Mouse (Mus musculus): ENCODE data around the gene Nrxn3. TPM values are rescaled to one million over a fixed set of nuclear protein-coding genes. Genes with fewer than 3 reads are reported as not detected.

The Nrxn3 gene
- polyA plus RNA-seq, 1 experiment, result not detected

DNA sequence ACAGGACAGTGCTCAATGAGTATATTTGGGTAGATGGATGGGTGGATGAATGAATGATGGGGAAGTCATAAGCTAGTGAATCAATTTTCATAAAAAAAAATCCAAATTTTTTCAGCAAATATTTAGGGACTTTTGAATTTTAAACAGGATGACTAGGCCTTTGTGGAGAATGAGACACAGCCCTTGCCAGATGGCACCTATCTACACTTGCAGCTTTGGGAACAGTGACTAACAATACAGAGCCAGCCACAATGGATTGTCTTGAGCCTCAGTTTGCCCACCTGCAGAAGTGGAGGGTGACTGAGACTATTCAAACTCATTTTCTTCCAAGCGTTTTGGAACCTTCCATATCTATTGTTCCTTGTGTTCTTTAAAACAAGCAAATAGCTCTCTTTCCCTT, 55.4 kb downstream of the Nrxn3 start:
- Histone ChIP-seq H3K4me1 (ENCODE audit: control insufficient read depth, insufficient read depth, insufficient read length, low read length) (no peaks in the 10 kb centered on the region), H3K27ac (replicated peaks; ENCODE audit: low read depth, low read length) (no peak overlapping the region), H3K4me3 (ENCODE audit: insufficient read depth, low read depth, low read length) (no peak overlapping the region)

DNA sequence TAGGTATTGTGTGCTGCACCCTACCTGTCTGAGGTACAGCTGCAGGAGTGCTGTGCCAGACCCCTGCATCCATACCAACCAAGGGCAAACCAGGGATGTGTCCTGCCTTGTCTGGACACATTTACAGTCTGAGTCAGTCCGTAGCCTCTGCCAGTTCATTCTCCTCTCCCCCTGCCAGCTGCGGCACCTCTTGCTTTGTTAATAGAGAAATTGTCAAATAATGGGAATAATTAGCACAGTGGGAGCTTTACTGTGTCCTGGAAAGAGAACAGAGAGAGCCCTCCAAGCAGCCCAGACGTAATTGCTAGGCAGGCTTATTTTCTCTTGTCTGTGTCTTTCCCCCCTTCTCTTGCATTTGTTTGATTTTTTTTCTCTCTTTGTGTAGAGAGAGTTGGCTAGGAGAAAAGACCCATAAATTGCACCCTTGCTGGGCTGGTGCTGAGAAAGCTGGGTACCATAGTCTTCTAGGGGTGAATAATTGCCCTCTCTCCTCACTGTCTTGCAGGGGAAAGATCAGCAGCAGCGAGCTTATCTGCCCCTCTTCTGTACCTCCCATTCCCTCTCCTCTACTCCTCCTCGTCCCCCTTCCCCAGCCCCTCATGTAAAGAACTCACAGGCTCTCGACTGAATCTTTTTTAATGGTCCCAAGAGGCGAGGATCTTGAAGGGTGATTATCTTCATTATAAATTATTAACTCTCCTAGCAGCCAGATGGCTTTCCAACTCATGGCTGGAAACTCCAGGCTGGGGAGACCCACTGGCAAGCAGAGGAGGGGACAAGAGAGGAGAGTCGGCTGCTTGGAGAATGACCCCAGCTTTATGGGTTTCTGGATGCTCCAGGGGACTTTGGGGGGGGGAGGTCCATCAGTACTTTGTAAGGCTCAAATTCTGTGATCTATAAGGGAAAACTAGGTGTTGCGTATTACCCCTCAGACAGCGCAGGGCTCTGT, 61.8 kb downstream of the Nrxn3 start:
- Histone ChIP-seq H3K4me1 (ENCODE audit: control insufficient read depth, insufficient read depth, insufficient read length, low read length) (no peaks in the 10 kb centered on the region), H3K4me3 (ENCODE audit: insufficient read depth, low read depth, low read length) (no peak overlapping the region)

DNA sequence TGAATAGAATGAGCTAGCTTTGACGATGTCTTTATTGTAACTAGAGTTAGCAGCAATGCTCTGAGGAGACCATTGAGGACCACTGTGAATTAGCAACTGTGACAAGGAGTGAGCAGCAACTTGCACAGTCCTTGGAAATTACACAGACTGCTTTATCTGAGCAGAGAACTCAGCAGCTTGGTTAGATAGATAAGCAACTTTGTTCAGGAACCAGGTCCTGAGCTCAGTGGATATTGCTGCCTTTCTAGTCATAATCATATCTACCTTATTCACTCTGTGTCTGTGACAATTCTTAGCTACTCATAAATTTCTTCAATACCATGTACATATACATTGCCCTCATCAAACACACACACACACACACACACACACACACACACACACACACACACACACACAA, 70.6 kb downstream of the Nrxn3 start:
- Histone ChIP-seq H3K27ac (replicated peaks; ENCODE audit: low read depth, low read length) (no peak overlapping the region), H3K4me1 (ENCODE audit: control insufficient read depth, insufficient read depth, insufficient read length, low read length) (no peaks in the 10 kb centered on the region)

More for the DNA sequence above, 61.8 kb downstream of the Nrxn3 start:
- no peak overlapping the region for H3K27ac ChIP-seq (replicated peaks; ENCODE audit: low read depth, low read length)

DNA sequence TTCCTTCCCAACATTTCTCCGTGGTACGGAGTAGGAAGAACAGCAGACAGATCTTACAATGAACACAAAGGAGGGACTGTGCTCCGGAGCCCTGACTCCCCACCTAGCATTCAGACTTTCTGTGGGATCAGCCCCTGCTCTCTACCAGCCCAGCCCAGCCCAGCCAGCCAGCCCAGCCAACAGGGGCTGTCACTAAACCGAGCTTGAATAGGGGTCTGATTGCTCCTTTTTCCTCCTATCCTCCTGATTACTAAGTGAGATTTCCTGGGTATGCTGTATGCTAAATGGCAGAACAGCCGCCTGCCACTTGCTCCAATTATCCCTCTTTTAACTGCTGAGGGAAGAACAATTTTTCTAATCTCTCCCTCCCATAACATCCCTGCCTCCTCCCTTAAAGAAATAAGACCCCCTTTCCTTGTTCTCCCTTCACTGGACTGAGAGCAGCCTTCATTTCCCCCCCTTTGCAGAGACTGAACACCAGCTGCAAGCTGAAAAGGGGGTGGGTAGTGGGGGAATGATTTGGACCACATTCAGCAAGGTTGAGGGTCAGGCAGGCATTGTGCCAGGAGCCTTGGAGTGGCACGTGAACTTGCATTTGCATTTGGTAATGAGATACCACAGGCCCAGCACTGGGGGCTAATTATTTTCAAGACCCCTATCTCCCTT, 78.4 kb downstream of the Nrxn3 start:
- Histone ChIP-seq H3K4me3 (ENCODE audit: insufficient read depth, low read depth, low read length) (no peak overlapping the region), H3K27ac (replicated peaks; ENCODE audit: low read depth, low read length) (no peak overlapping the region), H3K4me1 (ENCODE audit: control insufficient read depth, insufficient read depth, insufficient read length, low read length) (no peaks in the 10 kb centered on the region)

More for the DNA sequence above, 70.6 kb downstream of the Nrxn3 start:
- H3K4me3 ChIP-seq (ENCODE audit: insufficient read depth, low read depth, low read length), result no peak overlapping the region

DNA sequence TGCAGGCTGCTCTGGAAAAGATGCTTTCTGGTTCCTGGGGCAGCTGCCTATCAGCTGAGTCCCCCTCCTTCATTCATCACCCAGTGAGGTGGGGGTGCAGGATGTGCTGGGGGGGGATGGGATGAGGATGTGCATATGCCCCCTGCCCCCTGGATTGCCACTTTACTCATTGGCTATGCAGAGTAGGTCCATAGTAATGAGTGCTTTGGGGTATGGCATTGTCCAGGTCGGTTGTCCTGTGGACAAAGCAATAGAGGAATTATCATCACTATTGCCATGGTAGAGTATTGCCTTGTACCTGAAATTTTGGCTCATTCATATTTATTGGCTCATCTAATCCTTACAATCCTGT, 79.0 kb downstream of the Nrxn3 start:
- no peaks in the 10 kb centered on the region for H3K4me1 ChIP-seq (ENCODE audit: control insufficient read depth, insufficient read depth, insufficient read length, low read length)
- no peak overlapping the region for H3K4me3 ChIP-seq (ENCODE audit: insufficient read depth, low read depth, low read length)
- no peak overlapping the region for H3K27ac ChIP-seq (replicated peaks; ENCODE audit: low read depth, low read length)

DNA sequence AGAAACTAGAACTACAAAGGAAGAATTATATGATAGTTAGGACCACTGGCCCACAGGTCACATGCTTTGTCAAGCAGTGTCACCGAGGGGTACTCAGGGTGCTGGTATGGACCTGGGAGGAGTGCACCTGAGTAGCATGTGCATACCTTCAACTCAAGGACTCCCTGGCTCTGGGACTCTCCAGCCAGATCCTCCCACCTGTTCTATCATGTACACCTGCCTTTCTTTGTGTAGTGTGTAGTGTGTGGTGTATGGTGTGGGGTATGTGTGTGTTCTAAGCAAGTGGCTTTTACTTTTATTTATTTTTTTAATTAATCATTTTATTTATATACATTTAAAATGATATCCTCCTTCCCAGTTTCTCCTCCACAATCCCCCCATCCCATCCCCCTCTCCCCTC, 86.3 kb downstream of the Nrxn3 start:
- no peak overlapping the region for H3K27ac ChIP-seq (replicated peaks; ENCODE audit: low read depth, low read length)
- no peaks in the 10 kb centered on the region for H3K4me1 ChIP-seq (ENCODE audit: control insufficient read depth, insufficient read depth, insufficient read length, low read length)
- no peak overlapping the region for H3K4me3 ChIP-seq (ENCODE audit: insufficient read depth, low read depth, low read length)

DNA sequence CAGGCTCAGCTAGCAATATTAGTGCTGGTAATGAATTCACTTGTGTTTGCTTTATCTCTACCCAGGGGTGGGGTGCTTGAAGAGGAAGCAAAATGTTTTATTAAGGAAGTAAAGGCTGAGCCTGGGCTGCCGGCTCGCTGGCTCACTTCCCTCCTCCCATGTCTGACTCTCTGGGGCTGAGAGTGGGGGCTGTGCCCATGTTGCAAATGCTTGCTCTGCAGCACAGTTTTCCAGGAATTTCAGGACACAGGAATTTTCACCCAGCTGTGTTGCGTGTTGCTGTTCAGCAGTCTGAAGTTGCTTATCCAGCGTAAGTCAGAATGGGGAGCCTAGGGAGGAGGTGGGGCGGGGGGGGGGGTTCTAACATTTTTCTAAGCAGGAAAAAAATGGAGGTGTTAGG, 89.5 kb downstream of the Nrxn3 start:
- no peak overlapping the region for H3K4me3 ChIP-seq (ENCODE audit: insufficient read depth, low read depth, low read length)
- H3K4me1 ChIP-seq (ENCODE audit: control insufficient read depth, insufficient read depth, insufficient read length, low read length), result no peaks in the 10 kb centered on the region
- H3K27ac ChIP-seq (replicated peaks; ENCODE audit: low read depth, low read length), result no peak overlapping the region

DNA sequence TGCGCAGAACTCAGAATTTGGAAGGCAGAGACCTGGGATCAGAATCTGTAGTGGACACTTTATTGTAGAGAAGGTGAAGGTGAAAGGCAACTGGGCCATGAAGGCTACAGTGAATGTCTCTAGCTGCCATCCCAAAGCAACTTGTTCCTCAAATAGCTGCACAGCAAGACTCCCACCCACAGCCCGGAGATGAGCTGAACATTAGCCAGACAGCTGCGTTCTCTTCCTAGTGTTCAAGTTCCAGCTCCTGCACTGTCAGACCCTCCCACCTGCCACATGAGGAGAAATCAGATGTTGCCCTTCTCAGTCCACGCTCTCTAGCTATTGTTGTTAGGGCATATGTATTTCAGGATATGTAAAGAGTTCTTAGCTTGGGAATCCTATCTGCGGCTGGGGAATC, 94.2 kb downstream of the Nrxn3 start:
- H3K4me1 ChIP-seq (ENCODE audit: control insufficient read depth, insufficient read depth, insufficient read length, low read length), result no peaks in the 10 kb centered on the region
- no peak overlapping the region for H3K4me3 ChIP-seq (ENCODE audit: insufficient read depth, low read depth, low read length)
- no peak overlapping the region for H3K27ac ChIP-seq (replicated peaks; ENCODE audit: low read depth, low read length)

DNA sequence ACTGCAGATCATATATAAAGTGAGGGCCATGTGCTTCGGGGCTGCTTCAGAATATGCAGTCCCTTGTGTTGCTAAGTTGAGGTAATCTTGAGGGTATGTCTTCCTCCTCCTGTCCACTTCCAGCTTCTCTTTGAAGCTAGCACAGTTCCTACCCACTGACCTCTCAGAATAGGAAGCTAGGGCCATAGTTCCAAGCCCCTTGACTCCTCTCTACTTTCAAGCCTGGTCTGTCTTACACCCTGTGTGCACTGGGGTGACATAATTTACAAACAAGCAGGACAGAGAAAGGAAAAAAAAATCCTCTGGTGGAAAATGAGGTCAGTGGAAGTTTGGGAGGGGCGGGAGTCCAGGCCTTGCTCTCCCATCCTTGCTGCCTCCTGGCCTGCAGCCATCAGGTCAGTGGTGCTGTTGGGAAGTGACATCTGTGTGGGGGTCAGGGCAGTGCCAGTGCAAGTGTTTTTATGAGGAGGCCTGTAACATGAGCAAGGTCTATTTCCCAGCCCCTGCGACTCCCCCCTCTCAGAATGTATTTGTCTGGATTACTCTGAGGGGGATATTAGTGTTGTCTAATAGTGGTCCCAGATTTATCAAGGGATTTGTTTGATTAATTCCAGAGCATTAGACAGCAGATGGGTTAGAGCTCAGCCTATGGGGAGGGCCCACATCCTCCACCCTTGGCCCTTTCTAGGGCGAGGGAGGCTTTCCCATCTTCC, 96.1 kb downstream of the Nrxn3 start:
- Histone ChIP-seq H3K27ac (replicated peaks; ENCODE audit: low read depth, low read length) (no peak overlapping the region), H3K4me1 (ENCODE audit: control insufficient read depth, insufficient read depth, insufficient read length, low read length) (no peaks in the 10 kb centered on the region), H3K4me3 (ENCODE audit: insufficient read depth, low read depth, low read length) (no peak overlapping the region)

DNA sequence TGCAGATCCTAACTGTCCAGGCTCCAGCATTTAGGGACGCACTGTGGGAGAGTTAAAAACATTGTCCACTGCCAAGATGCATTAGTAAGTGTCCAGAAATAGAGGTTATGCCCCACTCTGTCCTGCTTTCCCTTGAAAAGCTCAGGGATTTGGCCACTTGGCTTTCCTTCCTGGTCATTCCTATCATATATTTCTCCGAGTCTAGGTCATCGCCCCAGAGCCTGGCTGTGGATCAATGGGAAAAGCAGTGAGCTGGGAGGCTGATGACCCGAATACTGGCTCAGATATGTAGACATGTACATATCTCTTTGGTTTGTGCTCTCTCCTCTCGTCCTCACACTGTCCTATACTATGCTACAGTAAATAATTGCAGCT, 96.6 kb downstream of the Nrxn3 start:
- Histone ChIP-seq H3K27ac (replicated peaks; ENCODE audit: low read depth, low read length) (no peak overlapping the region), H3K4me1 (ENCODE audit: control insufficient read depth, insufficient read depth, insufficient read length, low read length) (no peaks in the 10 kb centered on the region), H3K4me3 (ENCODE audit: insufficient read depth, low read depth, low read length) (no peak overlapping the region)

DNA sequence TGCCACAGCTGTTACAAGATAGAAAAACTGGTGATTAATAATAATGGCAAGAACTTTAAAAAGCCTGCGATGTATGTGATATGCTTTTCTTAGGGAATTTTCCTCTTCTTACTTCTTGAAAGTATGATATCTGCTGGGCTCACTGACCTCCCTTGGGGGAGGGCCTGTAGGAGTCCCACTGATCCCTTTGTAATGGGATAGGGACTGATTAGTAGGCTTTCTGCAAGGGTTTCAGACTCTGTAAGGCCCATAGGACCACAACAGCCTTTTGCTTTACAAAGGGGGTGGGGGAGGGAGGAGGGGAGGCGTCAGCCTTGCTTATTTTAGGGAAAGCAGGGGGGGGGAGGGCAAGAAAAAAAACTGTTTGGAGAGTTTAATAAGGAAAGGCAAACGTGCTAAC, 97.5 kb downstream of the Nrxn3 start:
- H3K4me1 ChIP-seq (ENCODE audit: control insufficient read depth, insufficient read depth, insufficient read length, low read length), result no peaks in the 10 kb centered on the region
- no peak overlapping the region for H3K27ac ChIP-seq (replicated peaks; ENCODE audit: low read depth, low read length)
- no peak overlapping the region for H3K4me3 ChIP-seq (ENCODE audit: insufficient read depth, low read depth, low read length)

DNA sequence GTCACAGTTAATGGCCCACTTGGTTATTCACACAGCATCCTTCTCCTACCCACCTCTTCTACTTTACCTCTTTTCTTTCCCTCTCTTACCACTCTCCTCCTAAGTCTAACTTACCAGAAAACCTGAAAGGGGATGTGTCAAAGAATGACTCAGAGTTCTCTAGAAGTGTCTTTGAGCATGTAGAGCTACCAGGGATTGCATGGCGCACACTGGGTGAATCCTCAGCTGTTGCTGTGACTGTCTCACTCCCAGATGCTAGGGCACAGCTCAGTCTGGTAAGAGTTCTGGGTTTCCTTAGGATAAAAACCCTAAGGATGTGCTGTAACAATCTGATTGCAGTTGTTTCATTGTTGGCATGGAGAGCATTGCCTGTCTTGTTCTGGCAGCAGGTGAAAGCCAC, 108.2 kb downstream of the Nrxn3 start:
- H3K27ac ChIP-seq (replicated peaks; ENCODE audit: low read depth, low read length), result no peak overlapping the region
- H3K4me1 ChIP-seq (ENCODE audit: control insufficient read depth, insufficient read depth, insufficient read length, low read length), result no peaks in the 10 kb centered on the region
- no peak overlapping the region for H3K4me3 ChIP-seq (ENCODE audit: insufficient read depth, low read depth, low read length)

DNA sequence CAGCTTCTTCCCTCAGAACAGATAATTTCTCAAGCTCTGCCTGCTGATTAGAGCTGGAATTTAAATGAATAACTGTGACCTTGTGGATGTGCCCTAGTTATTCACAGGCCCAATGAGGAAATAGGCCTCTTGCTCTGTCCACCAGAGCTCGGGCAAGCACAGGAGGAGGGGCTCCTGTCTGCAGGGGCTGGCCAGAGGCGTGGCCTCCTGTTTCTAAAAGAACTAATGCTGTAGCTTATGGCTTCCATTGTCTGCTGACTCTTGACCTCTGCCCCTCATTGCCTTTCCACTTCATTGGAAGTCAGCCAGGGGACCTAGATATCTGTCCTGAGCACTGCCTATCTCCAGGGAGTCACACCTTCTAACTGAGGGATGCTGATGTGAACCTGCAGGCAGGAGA, 113.1 kb downstream of the Nrxn3 start:
- H3K27ac ChIP-seq (replicated peaks; ENCODE audit: low read depth, low read length), result no peak overlapping the region
- no peaks in the 10 kb centered on the region for H3K4me1 ChIP-seq (ENCODE audit: control insufficient read depth, insufficient read depth, insufficient read length, low read length)
- no peak overlapping the region for H3K4me3 ChIP-seq (ENCODE audit: insufficient read depth, low read depth, low read length)

DNA sequence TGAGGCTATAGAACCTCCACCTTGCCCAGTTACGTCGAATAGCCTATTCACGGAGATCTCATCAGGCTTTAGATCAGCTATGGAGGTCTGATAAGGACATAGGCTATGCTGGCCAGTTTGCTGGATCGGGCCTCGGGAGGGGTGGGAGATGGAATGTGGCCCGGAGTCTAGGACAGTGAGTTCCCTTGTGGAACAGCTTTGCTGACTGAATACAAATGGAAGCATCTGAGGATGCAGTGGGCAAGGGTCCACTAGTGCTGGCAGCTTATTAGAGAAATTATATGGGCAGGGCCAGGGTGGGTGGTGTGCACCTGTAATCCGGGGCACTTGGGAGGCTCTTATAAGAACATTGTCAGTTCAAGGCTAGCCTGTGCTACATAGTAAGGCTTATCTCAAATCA, 117.0 kb downstream of the Nrxn3 start:
- H3K4me3 ChIP-seq (ENCODE audit: insufficient read depth, low read depth, low read length), result no peak overlapping the region
- no peaks in the 10 kb centered on the region for H3K4me1 ChIP-seq (ENCODE audit: control insufficient read depth, insufficient read depth, insufficient read length, low read length)
- H3K27ac ChIP-seq (replicated peaks; ENCODE audit: low read depth, low read length), result no peak overlapping the region

DNA sequence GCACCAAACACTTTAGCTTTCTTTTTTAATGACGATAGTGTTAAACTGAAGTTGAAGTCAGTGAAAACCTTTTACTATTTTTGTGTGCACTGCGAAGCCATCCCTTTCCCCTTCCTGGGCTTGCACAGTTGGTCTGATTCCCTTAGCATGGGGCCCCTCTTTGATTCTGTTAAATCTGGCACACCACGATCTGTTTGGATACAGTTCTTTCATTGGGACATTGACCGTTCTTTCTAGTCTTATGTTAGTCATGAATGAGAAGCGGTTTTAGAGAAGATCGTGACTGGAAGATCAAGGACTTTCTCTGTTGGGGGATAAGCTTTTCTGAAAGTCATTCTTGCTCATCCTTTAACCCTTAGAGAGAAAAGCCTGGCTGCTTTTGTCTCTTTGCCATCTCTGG, 118.7 kb downstream of the Nrxn3 start:
- no peaks in the 10 kb centered on the region for H3K4me1 ChIP-seq (ENCODE audit: control insufficient read depth, insufficient read depth, insufficient read length, low read length)
- no peak overlapping the region for H3K4me3 ChIP-seq (ENCODE audit: insufficient read depth, low read depth, low read length)
- H3K27ac ChIP-seq (replicated peaks; ENCODE audit: low read depth, low read length), result no peak overlapping the region
